ENCODE assay signal across 13 mouse cellular contexts in the genomic region with DNA sequence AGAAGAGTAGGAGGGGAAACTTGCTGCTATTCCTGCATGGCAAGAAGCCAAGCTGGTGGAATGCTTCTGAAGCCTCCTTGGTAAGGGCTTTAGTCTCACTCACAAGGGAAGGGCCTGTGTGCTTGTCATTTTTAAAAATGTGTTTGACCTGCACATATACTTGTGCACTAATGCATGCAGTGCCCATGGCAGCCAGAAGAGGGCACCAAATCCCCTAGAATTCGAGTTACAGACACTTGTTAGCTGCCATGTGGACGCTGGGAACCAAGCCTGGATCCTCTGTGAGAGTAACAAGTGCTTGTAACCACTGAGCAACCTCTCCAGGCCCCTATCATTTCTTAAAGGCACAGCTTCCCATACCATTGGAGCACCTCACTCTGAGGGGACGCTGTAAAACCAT.
A peak's percentile ranks its signal among the peaks of the same experiment; 100 is the strongest.
DNase-seq lines count a peak whose midpoint lies in the region; ATAC-seq and TF ChIP-seq lines count a peak whose summit lies in the region.
"Had no signal": no experiment of that assay in that cellular context is flagged by ENCODE, and none has a peak within 500 bp of the region (broad histone marks: within the 10 kb centered on the region; RNA-seq: fewer than 3 reads in every experiment).

No protein-coding gene starts in this region.

- TF ChIP-seq EP300 in liver, postnatal 0 days (IDR thresholded peaks at IDR 0.05; ENCODE audit: low read depth) = no peak

- no peak for DNase-seq in hindbrain, postnatal 0 days (ENCODE audit: low spot score)
- DNase-seq in hindbrain, embryonic 14.5 days (ENCODE audit: low spot score) = no peak
- no peak for DNase-seq in midbrain, postnatal 0 days (ENCODE audit: low spot score)
- DNase-seq in ES-E14 (ENCODE audit: low read depth, low spot score) = peak; percentile 13
- no peak for DNase-seq in liver, postnatal 0 days
- DNase-seq in gastrocnemius, postnatal 36 days = no peak
- DNase-seq: adrenal gland, postnatal 25 days; cerebellum, adult 18-20 months; gastrocnemius, postnatal 10 days; left cerebral cortex, postnatal 4 days had no signal

- no peak overlapping the region for H3K4me2 ChIP-seq in hindbrain, postnatal 0 days (ENCODE audit: low read depth, low read length)
- H3K4me2 ChIP-seq in hindbrain, embryonic 14.5 days (replicated peaks) = no peak overlapping the region
- no peak overlapping the region for H3K4me2 ChIP-seq in midbrain, postnatal 0 days (ENCODE audit: low read depth, low read length, poor library complexity, severe bottlenecking)
- H3K4me2 ChIP-seq in midbrain, embryonic 15.5 days = no peak overlapping the region
- no peak overlapping the region for H3K4me2 ChIP-seq in liver, postnatal 0 days (ENCODE audit: low read depth, low read length)
- H3K4me2 ChIP-seq: heart, embryonic 15.5 days had no signal

- 0 out of 2 replicates have a peak, but pooled peaks cover 5% of the 10 kb centered on the region for H3K4me1 ChIP-seq in hindbrain, postnatal 0 days (ENCODE audit: insufficient read depth, low read length)
- H3K4me1 ChIP-seq in hindbrain, embryonic 14.5 days (replicated peaks; ENCODE audit: control insufficient read depth, insufficient read depth, low read length) = 0 out of 2 replicates have a peak, but pooled peaks cover 3% of the 10 kb centered on the region
- H3K4me1 ChIP-seq in midbrain, postnatal 0 days (ENCODE audit: insufficient read depth, low read length) = no peaks in the 10 kb centered on the region
- 0 out of 2 replicates have a peak, but pooled peaks cover 3% of the 10 kb centered on the region for H3K4me1 ChIP-seq in midbrain, embryonic 15.5 days
- H3K4me1 ChIP-seq in ES-E14 (ENCODE audit: control insufficient read depth in 2 of 2, insufficient read depth in 2 of 2, low read length in 2 of 2, poor library complexity in 1 of 2) = no peaks in the 10 kb centered on the region
- no peaks in the 10 kb centered on the region for H3K4me1 ChIP-seq in liver, postnatal 0 days (ENCODE audit: insufficient read depth)
- H3K4me1 ChIP-seq: heart, embryonic 15.5 days had no signal

- no peaks in the 10 kb centered on the region; the same call in 1 of the 2 replicates for H3K9me3 ChIP-seq in hindbrain, postnatal 0 days (ENCODE audit: low read length)
- peaks cover 10% of the 10 kb centered on the region for H3K9me3 ChIP-seq in hindbrain, embryonic 14.5 days (ENCODE audit: control insufficient read depth, low read length)
- no peaks in the 10 kb centered on the region for H3K9me3 ChIP-seq in midbrain, postnatal 0 days (ENCODE audit: low read length)
- 0 out of 2 replicates have a peak, but pooled peaks cover 2% of the 10 kb centered on the region for H3K9me3 ChIP-seq in midbrain, embryonic 15.5 days
- H3K9me3 ChIP-seq in ES-E14 (ENCODE audit: control insufficient read depth, insufficient read depth, low read depth, low read length) = no peaks in the 10 kb centered on the region
- 0 out of 2 replicates have a peak, but pooled peaks cover 2% of the 10 kb centered on the region for H3K9me3 ChIP-seq in liver, postnatal 0 days (ENCODE audit: low read length)
- H3K9me3 ChIP-seq: heart, embryonic 15.5 days had no signal

- H3K4me3 ChIP-seq in hindbrain, postnatal 0 days (ENCODE audit: low read length) = no peak overlapping the region
- H3K4me3 ChIP-seq in hindbrain, embryonic 14.5 days (replicated peaks; ENCODE audit: low read length) = no peak overlapping the region
- H3K4me3 ChIP-seq in midbrain, postnatal 0 days (ENCODE audit: low read depth, low read length) = no peak overlapping the region
- no peak overlapping the region for H3K4me3 ChIP-seq in midbrain, embryonic 15.5 days
- H3K4me3 ChIP-seq in ES-E14 (ENCODE audit: insufficient read depth in 1 of 2, low read depth in 1 of 2, low read length in 2 of 2, poor library complexity in 1 of 2, severe bottlenecking in 1 of 2) = no peak overlapping the region
- no peak overlapping the region for H3K4me3 ChIP-seq in liver, postnatal 0 days (ENCODE audit: low read depth, low read length)
- H3K4me3 ChIP-seq: heart, embryonic 15.5 days had no signal

- ATAC-seq in hindbrain, postnatal 0 days = no peak
- no peak for ATAC-seq in hindbrain, embryonic 14.5 days (ENCODE audit: low FRiP score)
- ATAC-seq in midbrain, postnatal 0 days (ENCODE audit: low FRiP score) = no peak
- no peak for ATAC-seq in midbrain, embryonic 15.5 days (replicated peaks)
- no peak for ATAC-seq in liver, postnatal 0 days
- no peak for ATAC-seq in monocyte, adult 5-6 weeks (replicated peaks; ENCODE audit: insufficient number of reproducible peaks, low FRiP score, low TSS enrichment, poor library complexity, severe bottlenecking)

- in situ Hi-C loops in ES-E14 (cut with MboI; ENCODE audit: low sequenced_read_pairs in 2 of 2, unreplicated experiment in 2 of 2) = no loop called here

- H3K27ac ChIP-seq in hindbrain, postnatal 0 days = no peak overlapping the region
- no peak overlapping the region for H3K27ac ChIP-seq in hindbrain, embryonic 14.5 days
- H3K27ac ChIP-seq in midbrain, postnatal 0 days (ENCODE audit: low read depth, low read length) = no peak overlapping the region
- no peak overlapping the region for H3K27ac ChIP-seq in midbrain, embryonic 15.5 days
- H3K27ac ChIP-seq in ES-E14 (ENCODE audit: insufficient read depth, low read depth, low read length, poor library complexity, severe bottlenecking) = no peak overlapping the region
- no peak overlapping the region for H3K27ac ChIP-seq in liver, postnatal 0 days (ENCODE audit: low read depth)
- H3K27ac ChIP-seq: heart, embryonic 15.5 days had no signal

- WGBS in hindbrain, postnatal 0 days = 89% methylated on average over 3 of the region's 3 CpGs
- WGBS in hindbrain, embryonic 14.5 days = 79% methylated on average over 3 of the region's 3 CpGs
- 89% methylated on average over 3 of the region's 3 CpGs for WGBS in midbrain, postnatal 0 days
- 89% methylated on average over 3 of the region's 3 CpGs for WGBS in midbrain, embryonic 15.5 days
- 60% methylated on average over 3 of the region's 3 CpGs for WGBS in liver, postnatal 0 days (ENCODE audit: insufficient replicate concordance)

- H3K27me3 ChIP-seq in hindbrain, postnatal 0 days (ENCODE audit: insufficient read depth, low read length) = no peaks in the 10 kb centered on the region
- no peaks in the 10 kb centered on the region for H3K27me3 ChIP-seq in hindbrain, embryonic 14.5 days (ENCODE audit: control insufficient read depth, insufficient read depth, low read length)
- no peaks in the 10 kb centered on the region for H3K27me3 ChIP-seq in midbrain, postnatal 0 days (ENCODE audit: insufficient read depth, low read length)
- H3K27me3 ChIP-seq in midbrain, embryonic 15.5 days (replicated peaks) = no peaks in the 10 kb centered on the region
- no peaks in the 10 kb centered on the region for H3K27me3 ChIP-seq in liver, postnatal 0 days (ENCODE audit: insufficient read depth, low read length)
- H3K27me3 ChIP-seq: heart, embryonic 15.5 days had no signal

- intact Hi-C loops in gastrocnemius, postnatal 36 days (cut with DNase I) = loop anchor here (5.0 kb wide), 1 partner anchor 407 kb away; no protein-coding TSS in a partner anchor

- H3K9ac ChIP-seq in hindbrain, postnatal 0 days (replicated peaks; ENCODE audit: low read length) = no peak overlapping the region
- no peak overlapping the region for H3K9ac ChIP-seq in hindbrain, embryonic 14.5 days
- no peak overlapping the region for H3K9ac ChIP-seq in midbrain, postnatal 0 days (replicated peaks; ENCODE audit: low read length, poor library complexity, severe bottlenecking)
- no peak overlapping the region for H3K9ac ChIP-seq in midbrain, embryonic 15.5 days
- no peak overlapping the region for H3K9ac ChIP-seq in ES-E14 (ENCODE audit: insufficient read depth, low read depth, low read length, poor library complexity, severe bottlenecking)
- H3K9ac ChIP-seq in liver, postnatal 0 days (replicated peaks) = no peak overlapping the region
- H3K9ac ChIP-seq: heart, embryonic 15.5 days had no signal

- H3K36me3 ChIP-seq in hindbrain, postnatal 0 days (ENCODE audit: insufficient read depth, low read length) = no peaks in the 10 kb centered on the region
- no peaks in the 10 kb centered on the region for H3K36me3 ChIP-seq in hindbrain, embryonic 14.5 days (replicated peaks; ENCODE audit: control insufficient read depth, insufficient read depth)
- no peaks in the 10 kb centered on the region for H3K36me3 ChIP-seq in midbrain, postnatal 0 days (ENCODE audit: insufficient read depth, low read length)
- no peaks in the 10 kb centered on the region for H3K36me3 ChIP-seq in midbrain, embryonic 15.5 days (replicated peaks)
- no peaks in the 10 kb centered on the region for H3K36me3 ChIP-seq in ES-E14 (ENCODE audit: control insufficient read depth, insufficient read depth, low read length, poor library complexity, severe bottlenecking)
- no peaks in the 10 kb centered on the region for H3K36me3 ChIP-seq in liver, postnatal 0 days (replicated peaks; ENCODE audit: insufficient read depth, low read length)
- H3K36me3 ChIP-seq: heart, embryonic 15.5 days had no signal

- peak; percentile 50 for TF ChIP-seq CTCF in hindbrain, postnatal 0 days (IDR thresholded peaks at IDR 0.05; ENCODE audit: low read depth)
- peak; percentile 48 for TF ChIP-seq CTCF in midbrain, postnatal 0 days (IDR thresholded peaks at IDR 0.05)
- TF ChIP-seq CTCF in liver, postnatal 0 days (IDR thresholded peaks at IDR 0.05; ENCODE audit: low read depth) = peak; percentile 50

TF ChIP-seq in ES-E14, 5 proteins besides CTCF, POLR2A, EP300 and RAD21:
- TF ChIP-seq HCFC1 (IDR thresholded peaks at IDR 0.05; ENCODE audit: borderline replicate concordance, insufficient read depth, low read length) = no peak
- no peak for TF ChIP-seq ZNF384 (IDR thresholded peaks at IDR 0.05; ENCODE audit: low read depth, low read length)
- no peak for TF ChIP-seq MAFK (IDR thresholded peaks at IDR 0.05; ENCODE audit: insufficient read depth, low read depth, low read length)
- TF ChIP-seq CHD2 (IDR thresholded peaks at IDR 0.05; ENCODE audit: low read depth, low read length) = no peak
- no peak for TF ChIP-seq ZC3H11A (IDR thresholded peaks at IDR 0.05; ENCODE audit: borderline replicate concordance, low read depth, low read length)
